Mouse (Mus musculus) urinary bladder, postnatal 0 days (tissue): ENCODE data around the gene Ppil3. TPM values are rescaled to one million over a fixed set of nuclear protein-coding genes. Genes with fewer than 3 reads are reported as not detected.

ENCODE experiments used
- polyA plus RNA-seq: library from polyadenylated mRNA; unstranded; fragments of >200 nt; fragmentation: Nextera tagmentation; extraction: Ambion mirVana; gene quantifications from 2 replicates; pipeline ENCODE4 v1.2.1, GENCODE M21; 2015

The Ppil3 gene
- 32.4 and 32.9 TPM in 2 replicates for polyA plus RNA-seq

GRCm38 (mm10) chr1:58445143-58445722, at the start of gene Ppil3, which contains the start of gene Nif3l1:
TSS of gene Ppil3 (minus strand) at chr1:58445486.
TSS of gene Nif3l1 (plus strand) at chr1:58445151.

GRCm38 (mm10) chr1:58423371-58424248, 21.7 kb downstream of the Ppil3 start, which contains the start of gene Clk1:
TSS of gene Clk1 (minus strand) at chr1:58424066.

GRCm38 (mm10) chr1:58392652-58393283, 52.5 kb downstream of the Ppil3 start, which contains the start of gene Bzw1:
TSS of gene Bzw1 (plus strand) at chr1:58392898.

Other genes with a start within 250 kb of the Ppil3 start
- gene Aox4, start 235.1 kb downstream of the Ppil3 start, polyA plus RNA-seq, result 0.02 and 0.07 TPM in 2 replicates
- 0.07 TPM in 1 of 2 replicates, not detected in the other for gene Aox2, start 167.2 kb downstream of the Ppil3 start, polyA plus RNA-seq
- 186 and 228 TPM in 2 replicates for gene Bzw1, start 52.6 kb downstream of the Ppil3 start, polyA plus RNA-seq
- gene Clk1, start 21.4 kb downstream of the Ppil3 start, polyA plus RNA-seq, result 82.2 and 99.9 TPM in 2 replicates
- 18.8 and 20.7 TPM in 2 replicates for gene Nif3l1, start 335 bp downstream of the Ppil3 start, polyA plus RNA-seq
- gene Orc2, start 59.6 kb upstream of the Ppil3 start, polyA plus RNA-seq, result 12.7 and 15.7 TPM in 2 replicates
- gene Fam126b, start 140.8 kb upstream of the Ppil3 start, polyA plus RNA-seq, result 5.3 and 5.5 TPM in 2 replicates
- gene Ndufb3, start 140.9 kb upstream of the Ppil3 start, polyA plus RNA-seq, result 187 and 202 TPM in 2 replicates